Mouse (Mus musculus) forebrain, embryonic 13.5 days (tissue): ENCODE measurements around the gene Dnah1. TPM values are rescaled to one million over a fixed set of nuclear protein-coding genes. Genes with fewer than 3 reads are reported as not detected.

Experiments
- ATAC-seq: fragments of 200-750 bp; cut with Nextera tagmentation; 2 replicates; pipeline ENCODE4 v1.8.0; 2017
- H3K27ac ChIP-seq: fragments of 300-500 bp; sonication (generic); 2 replicates; pipeline ENCODE4 v1.5.1; 2015; ENCODE audit warnings: inconsistent platforms, mild to moderate bottlenecking, moderate library complexity
- H3K27me3 ChIP-seq: fragments of 300-500 bp; sonication (generic); 2 replicates; pipeline ENCODE4 v1.6.1; 2015; ENCODE audit warnings: mild to moderate bottlenecking, inconsistent platforms
- H3K36me3 ChIP-seq: fragments of 300-500 bp; sonication (generic); 2 replicates; pipeline ENCODE4 v1.6.1; 2015; ENCODE audit warnings: mild to moderate bottlenecking, inconsistent platforms; ENCODE audit not compliant: poor library complexity, severe bottlenecking
- H3K4me1 ChIP-seq: fragments of 300-500 bp; sonication (generic); 2 replicates; pipeline ENCODE4 v1.6.1; 2015; ENCODE audit warnings: inconsistent platforms
- H3K4me2 ChIP-seq: fragments of 300-500 bp; sonication (generic); 2 replicates; pipeline ENCODE4 v1.6.1; 2015; ENCODE audit warnings: inconsistent platforms, mild to moderate bottlenecking, moderate library complexity
- H3K4me3 ChIP-seq: fragments of 300-500 bp; sonication (generic); 2 replicates; pipeline ENCODE4 v1.5.1; 2015; ENCODE audit warnings: mild to moderate bottlenecking, inconsistent platforms
- H3K9ac ChIP-seq: fragments of 300-500 bp; sonication (generic); 2 replicates; pipeline ENCODE4 v1.6.1; 2015; ENCODE audit warnings: mild to moderate bottlenecking, inconsistent platforms
- H3K9me3 ChIP-seq: fragments of 300-500 bp; sonication (generic); replicated peaks from 2 replicates; pipeline ENCODE4 v1.6.1; 2016; ENCODE audit warnings: inconsistent platforms
- WGBS: fragments of 180-500 bp; shearing (Covaris S2); methylation state at CpG from one replicate; pipeline ENCODE4 v1.1.7; 2015; 5-methylcytosine and 5-hydroxymethylcytosine counted together
- polyA plus RNA-seq: library from polyadenylated mRNA; unstranded; fragments of >200 nt; fragmentation: Nextera tagmentation; extraction: Ambion mirVana; gene quantifications from 2 replicates; pipeline ENCODE4 v1.2.1, GENCODE M21; 2015

The Dnah1 gene
- polyA plus RNA-seq, 1 experiment from 2014 or later, result 3.8 TPM

GRCm38 (mm10) chr14:31251084-31251604 lies 72.6 kb downstream of the Dnah1 start, which contains the start of the genes Phf7 and Bap1:
Phf7 (minus strand) TSS chr14:31251317.
Bap1 (plus strand) TSS chr14:31251450.
- peak within 1 kb of the TSS; percentile 86 for H3K27ac ChIP-seq
- under 1% methylated on average over 75 of the region's 75 CpGs for WGBS
- peak within 1 kb of the TSS; percentile 62 for H3K4me3 ChIP-seq
- ATAC-seq, result peak; percentile 97
- H3K36me3 ChIP-seq, result peaks cover 37% of the 10 kb centered on the region
- H3K4me2 ChIP-seq, result peak within 1 kb of the TSS; percentile 84
- peak within 1 kb of the TSS; percentile 96 for H3K9ac ChIP-seq
- no peaks in the 10 kb centered on the region for H3K9me3 ChIP-seq
- H3K27me3 ChIP-seq, result no peaks in the 10 kb centered on the region
- H3K4me1 ChIP-seq, result peaks cover 19% of the 10 kb centered on the region

GRCm38 (mm10) chr14:31250222-31251083 lies 73.2 kb downstream of the Dnah1 start:
- H3K4me2 ChIP-seq, result peak overlapping the region; percentile 84
- peak overlapping the region; percentile 86 for H3K27ac ChIP-seq
- peak overlapping the region; percentile 62 for H3K4me3 ChIP-seq
- H3K9ac ChIP-seq, result peak overlapping the region; percentile 96
- H3K9me3 ChIP-seq, result no peaks in the 10 kb centered on the region
- WGBS, result 23% methylated on average over 38 of the region's 38 CpGs
- H3K36me3 ChIP-seq, result peaks cover 30% of the 10 kb centered on the region
- H3K27me3 ChIP-seq, result no peaks in the 10 kb centered on the region
- peak; percentile 88 for ATAC-seq
- H3K4me1 ChIP-seq, result peaks cover 19% of the 10 kb centered on the region

- H3K36me3 ChIP-seq, result peaks cover 9% of the 10 kb centered on the region
- no peak for ATAC-seq
- no peaks in the 10 kb centered on the region for H3K27me3 ChIP-seq
- H3K4me1 ChIP-seq, result peaks cover 19% of the 10 kb centered on the region
- 93% methylated on average over 6 of the region's 6 CpGs for WGBS
- no peak overlapping the region for H3K4me2 ChIP-seq
- no peaks in the 10 kb centered on the region for H3K9me3 ChIP-seq
- H3K9ac ChIP-seq, result no peak overlapping the region
- no peak overlapping the region for H3K4me3 ChIP-seq
- H3K27ac ChIP-seq, result no peak overlapping the region
Observed at GRCm38 (mm10) chr14:31248396-31248795, 75.3 kb downstream of the Dnah1 start.

- H3K9me3 ChIP-seq, result no peaks in the 10 kb centered on the region
- no peak overlapping the region for H3K4me3 ChIP-seq
- no peaks in the 10 kb centered on the region for H3K36me3 ChIP-seq
- H3K4me2 ChIP-seq, result no peak overlapping the region
- 74% methylated on average over 1 of the region's 1 CpGs for WGBS
- no peaks in the 10 kb centered on the region for H3K27me3 ChIP-seq
- H3K9ac ChIP-seq, result no peak overlapping the region
- ATAC-seq, result no peak
- peaks cover 6% of the 10 kb centered on the region for H3K4me1 ChIP-seq
- no peak overlapping the region for H3K27ac ChIP-seq
Observed at GRCm38 (mm10) chr14:31245946-31246345, 77.8 kb downstream of the Dnah1 start.

GRCm38 (mm10) chr14:31244777-31245176 lies 78.9 kb downstream of the Dnah1 start:
- Histone ChIP-seq H3K27me3 (no peaks in the 10 kb centered on the region), H3K9me3 (no peaks in the 10 kb centered on the region), H3K27ac (no peak overlapping the region), H3K9ac (no peak overlapping the region), H3K4me3 (no peak overlapping the region), H3K4me2 (no peak overlapping the region), H3K36me3 (no peaks in the 10 kb centered on the region), H3K4me1 (no peaks in the 10 kb centered on the region)
- WGBS, result 85% methylated on average over 1 of the region's 1 CpGs
- ATAC-seq, result no peak

GRCm38 (mm10) chr14:31240528-31240927 lies 83.2 kb downstream of the Dnah1 start:
- Histone ChIP-seq H3K4me3 (no peak overlapping the region), H3K36me3 (no peaks in the 10 kb centered on the region), H3K9me3 (no peaks in the 10 kb centered on the region), H3K9ac (no peak overlapping the region), H3K27me3 (no peaks in the 10 kb centered on the region), H3K4me2 (no peak overlapping the region), H3K4me1 (no peaks in the 10 kb centered on the region), H3K27ac (no peak overlapping the region)
- 79% methylated on average over 3 of the region's 3 CpGs for WGBS
- no peak for ATAC-seq

- H3K27me3 ChIP-seq, result no peaks in the 10 kb centered on the region
- no peak overlapping the region for H3K4me3 ChIP-seq
- 86% methylated on average over 7 of the region's 7 CpGs for WGBS
- no peaks in the 10 kb centered on the region for H3K4me1 ChIP-seq
- H3K36me3 ChIP-seq, result no peaks in the 10 kb centered on the region
- no peak for ATAC-seq
- no peak overlapping the region for H3K4me2 ChIP-seq
- H3K9ac ChIP-seq, result no peak overlapping the region
- H3K27ac ChIP-seq, result no peak overlapping the region
- no peaks in the 10 kb centered on the region for H3K9me3 ChIP-seq
Observed at GRCm38 (mm10) chr14:31237101-31237882, 86.4 kb downstream of the Dnah1 start.

GRCm38 (mm10) chr14:31233996-31234591 lies 89.6 kb downstream of the Dnah1 start:
- H3K9me3 ChIP-seq, result no peaks in the 10 kb centered on the region
- no peaks in the 10 kb centered on the region for H3K27me3 ChIP-seq
- H3K36me3 ChIP-seq, result no peaks in the 10 kb centered on the region
- H3K27ac ChIP-seq, result no peak overlapping the region
- no peaks in the 10 kb centered on the region for H3K4me1 ChIP-seq
- 25% methylated on average over 11 of the region's 11 CpGs for WGBS
- ATAC-seq, result peak; percentile 51
- H3K4me2 ChIP-seq, result peak overlapping the region; percentile 13
- H3K9ac ChIP-seq, result no peak overlapping the region
- no peak overlapping the region for H3K4me3 ChIP-seq

- Histone ChIP-seq H3K27me3 (no peaks in the 10 kb centered on the region), H3K4me2 (no peak overlapping the region), H3K4me1 (no peaks in the 10 kb centered on the region), H3K4me3 (no peak overlapping the region), H3K36me3 (no peaks in the 10 kb centered on the region), H3K9ac (no peak overlapping the region), H3K27ac (no peak overlapping the region), H3K9me3 (no peaks in the 10 kb centered on the region)
- 86% methylated on average over 14 of the region's 14 CpGs for WGBS
- peak; percentile 48 for ATAC-seq
Observed at GRCm38 (mm10) chr14:31233070-31233995, 90.4 kb downstream of the Dnah1 start.

- Histone ChIP-seq H3K4me2 (no peak overlapping the region), H3K4me3 (no peak overlapping the region), H3K4me1 (no peaks in the 10 kb centered on the region), H3K27ac (no peak overlapping the region), H3K36me3 (no peaks in the 10 kb centered on the region), H3K9me3 (no peaks in the 10 kb centered on the region), H3K9ac (no peak overlapping the region), H3K27me3 (no peaks in the 10 kb centered on the region)
- ATAC-seq, result no peak
- 87% methylated on average over 13 of the region's 13 CpGs for WGBS
Observed at GRCm38 (mm10) chr14:31232404-31233069, 91.2 kb downstream of the Dnah1 start.

GRCm38 (mm10) chr14:31230442-31230841 lies 93.3 kb downstream of the Dnah1 start:
- H3K9me3 ChIP-seq, result no peaks in the 10 kb centered on the region
- H3K4me3 ChIP-seq, result no peak overlapping the region
- H3K27ac ChIP-seq, result no peak overlapping the region
- peaks cover 5% of the 10 kb centered on the region; the same call in 1 of the 2 replicates for H3K4me1 ChIP-seq
- H3K4me2 ChIP-seq, result no peak overlapping the region
- H3K36me3 ChIP-seq, result no peaks in the 10 kb centered on the region
- H3K9ac ChIP-seq, result no peak overlapping the region
- no peak for ATAC-seq
- no peaks in the 10 kb centered on the region for H3K27me3 ChIP-seq
- WGBS, result 76% methylated on average over 8 of the region's 8 CpGs
